Mouse (Mus musculus): ENCODE results near the gene 4930452B06Rik. TPM values are rescaled to one million over a fixed set of nuclear protein-coding genes. Genes with fewer than 3 reads are reported as not detected.

Gene 4930452B06Rik
- polyA plus RNA-seq, 1 experiment from 2014 or later, result 5.7 TPM

- ATAC-seq (ENCODE audit: low FRiP score), result no peak
Measured at GRCm38 (mm10) chr14:8392181-8392825, 273.7 kb downstream of the 4930452B06Rik start.

More at GRCm38 (mm10) chr14:8392181-8392825, 273.7 kb downstream of the 4930452B06Rik start:
- no peak overlapping the region for H3K4me2 ChIP-seq
- no peak overlapping the region for H3K27ac ChIP-seq (replicated peaks)
- WGBS, result 56% methylated on average over 6 of the region's 6 CpGs
- H3K27me3 ChIP-seq (replicated peaks), result no peaks in the 10 kb centered on the region
- no peak overlapping the region for H3K9ac ChIP-seq (replicated peaks)
- no peaks in the 10 kb centered on the region for H3K4me1 ChIP-seq
- H3K36me3 ChIP-seq, result no peaks in the 10 kb centered on the region
- no peak overlapping the region for H3K4me3 ChIP-seq (replicated peaks)
- H3K9me3 ChIP-seq (replicated peaks), result no peaks in the 10 kb centered on the region
